Mouse (Mus musculus) testis, adult 2 months (tissue): ENCODE results near the gene Cacna1c.

Experiments used
- CTCF ChIP-seq: fragments of 200-500 bp; IDR thresholded peaks from 2 replicates; pipeline ENCODE4 v1.5.1; 2012; ENCODE audit warnings: low read depth, mild to moderate bottlenecking, inconsistent platforms, low read length, moderate library complexity; ENCODE audit not compliant: control insufficient read depth, insufficient read depth, insufficient replicate concordance
- POLR2A ChIP-seq: fragments of 200-500 bp; IDR thresholded peaks from 2 replicates; pipeline ENCODE4 v1.6.1; 2012; ENCODE audit warnings: low read depth, mild to moderate bottlenecking, inconsistent platforms, low read length, moderate library complexity; ENCODE audit not compliant: control insufficient read depth

- TF ChIP-seq CTCF, result no peak
- no peak for TF ChIP-seq POLR2A
Observed at GRCm38 (mm10) chr6:119089173-119089572, 107.0 kb downstream of the Cacna1c start.
